Mouse (Mus musculus) ovary, postnatal 10 days (tissue): ENCODE data around the gene Gdpgp1.

Experiments used
- DNase-seq: peaks from one replicate; pipeline ENCODE4 v3.0.0; 2022; ENCODE audit warnings: low spot score

The Gdpgp1 gene

DNA sequence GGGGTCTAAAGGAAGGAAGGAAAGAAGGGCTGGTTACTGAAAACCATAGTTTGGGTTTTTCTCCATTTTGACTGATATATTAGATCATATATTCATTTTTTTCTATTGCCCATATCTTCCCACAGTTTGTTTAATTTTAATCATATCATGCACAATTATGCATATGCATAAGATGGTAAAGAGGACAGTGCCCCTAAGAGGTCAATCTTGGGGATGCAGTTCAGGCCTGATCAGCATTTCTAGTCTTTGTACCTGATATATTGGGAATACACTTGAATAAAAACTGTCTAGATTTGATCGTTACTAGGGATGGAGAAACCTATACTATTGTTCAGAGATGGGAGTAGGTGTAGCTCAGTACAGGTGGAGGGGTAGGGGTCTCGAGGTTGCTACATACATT, 48.3 kb downstream of the Gdpgp1 start:
- no peak for DNase-seq

DNA sequence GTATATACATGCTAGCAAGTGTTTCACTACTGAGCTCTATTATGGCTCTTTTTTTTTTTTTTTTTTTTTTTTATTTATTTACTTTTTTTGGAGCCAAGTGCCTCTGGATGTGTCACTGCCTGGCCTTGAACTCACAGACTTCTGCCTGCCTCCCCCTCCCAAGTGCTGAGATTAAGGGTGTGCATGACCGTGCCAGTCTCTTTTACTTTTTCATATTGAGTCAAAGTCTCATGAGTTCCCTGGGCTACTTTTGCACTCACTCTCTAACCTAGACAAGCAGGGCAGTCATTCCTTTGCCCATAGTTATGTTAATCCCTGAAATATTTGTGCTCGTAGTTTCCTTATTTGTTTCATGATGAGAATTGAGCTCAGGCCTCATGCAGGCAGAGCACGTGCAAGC, 49.0 kb downstream of the Gdpgp1 start:
- DNase-seq = no peak

- DNase-seq = no peak
Measured at GRCm38 (mm10) chr7:80283226-80283918, 50.7 kb downstream of the Gdpgp1 start.

GRCm38 (mm10) chr7:80284391-80284790, 51.7 kb downstream of the Gdpgp1 start:
- no peak for DNase-seq

GRCm38 (mm10) chr7:80285725-80286124, 53.1 kb downstream of the Gdpgp1 start:
- no peak for DNase-seq

DNA sequence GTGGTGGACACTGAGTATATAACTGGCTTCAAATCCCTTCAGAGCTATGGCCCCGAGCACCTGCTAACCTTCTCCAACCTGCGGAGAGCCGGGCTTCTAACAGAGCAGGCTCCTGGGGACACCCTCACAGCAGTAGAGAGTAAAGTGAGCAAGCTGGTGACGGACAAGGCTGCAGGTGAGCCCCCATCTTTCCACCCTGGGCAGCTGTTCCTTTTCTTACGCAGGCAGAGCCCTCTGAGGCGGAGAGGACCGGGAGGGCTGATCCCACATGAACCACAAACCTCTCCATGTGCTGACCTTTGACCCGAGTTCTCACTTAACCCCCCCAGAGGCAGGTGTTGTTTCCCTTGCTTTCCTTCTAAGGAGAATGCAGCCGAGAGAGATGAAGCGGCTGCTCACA, 55.1 kb downstream of the Gdpgp1 start:
- no peak for DNase-seq
